Mouse (Mus musculus) heart, embryonic 13.5 days (tissue): ENCODE results near the gene Ell3. TPM values are rescaled to one million over a fixed set of nuclear protein-coding genes. Genes with fewer than 3 reads are reported as not detected.
A peak's percentile ranks its signal among the peaks of the same experiment; 100 is the strongest.
"Not testable (repeated sequence)": the region's sequence is repeated elsewhere in the genome, so short reads cannot be mapped to it uniquely, and the experiment has no call there.

Experiments
- ATAC-seq: fragments of 200-750 bp; cut with Nextera tagmentation; 2 replicates; pipeline ENCODE4 v1.8.0; 2017; ENCODE audit warnings: moderate TSS enrichment; ENCODE audit not compliant: insufficient number of reproducible peaks, low FRiP score, low TSS enrichment; ENCODE audit errors: extremely low read depth
- H3K27ac ChIP-seq: fragments of 300-500 bp; sonication (generic); replicated peaks from 2 replicates; pipeline ENCODE4 v1.5.1; 2015; ENCODE audit warnings: moderate library complexity, mild to moderate bottlenecking, inconsistent platforms
- H3K27me3 ChIP-seq: fragments of 300-500 bp; sonication (generic); replicated peaks from 2 replicates; pipeline ENCODE4 v1.6.1; 2015; ENCODE audit warnings: mild to moderate bottlenecking, inconsistent platforms
- H3K36me3 ChIP-seq: fragments of 300-500 bp; sonication (generic); 2 replicates; pipeline ENCODE4 v1.6.1; 2015; ENCODE audit warnings: mild to moderate bottlenecking, inconsistent platforms
- H3K4me1 ChIP-seq: fragments of 300-500 bp; sonication (generic); 2 replicates; pipeline ENCODE4 v1.6.1; 2015; ENCODE audit warnings: inconsistent platforms
- H3K4me2 ChIP-seq: fragments of 300-500 bp; sonication (generic); 2 replicates; pipeline ENCODE4 v1.6.1; 2015; ENCODE audit warnings: inconsistent platforms, mild to moderate bottlenecking, moderate library complexity
- H3K4me3 ChIP-seq: fragments of 300-500 bp; sonication (generic); 2 replicates; pipeline ENCODE4 v1.5.1; 2015; ENCODE audit warnings: moderate library complexity, mild to moderate bottlenecking, inconsistent platforms
- H3K9ac ChIP-seq: fragments of 300-500 bp; sonication (generic); 2 replicates; pipeline ENCODE4 v1.6.1; 2015; ENCODE audit warnings: inconsistent platforms, mild to moderate bottlenecking, moderate library complexity
- H3K9me3 ChIP-seq: fragments of 300-500 bp; sonication (generic); 2 replicates; pipeline ENCODE4 v1.6.1; 2016; ENCODE audit warnings: inconsistent platforms
- WGBS: fragments of 180-500 bp; shearing (Covaris S2); methylation state at CpG from one replicate; pipeline ENCODE4 v1.1.7; 2015; ENCODE audit warnings: mixed read lengths; 5-methylcytosine and 5-hydroxymethylcytosine counted together
- polyA plus RNA-seq: library from polyadenylated mRNA; unstranded; fragments of >200 nt; fragmentation: Nextera tagmentation; extraction: Ambion mirVana; gene quantifications from 2 replicates; pipeline ENCODE4 v1.2.1, GENCODE M21; 2015

Ell3 gene
- 1.4 and 1.6 TPM in 2 replicates for polyA plus RNA-seq

- no peak for ATAC-seq
- H3K4me3 ChIP-seq: peak within 1 kb of the TSS; percentile 63
- peaks cover 25% of the 10 kb centered on the region for H3K4me1 ChIP-seq
- peak within 1 kb of the TSS; percentile 99 for H3K4me2 ChIP-seq
- WGBS: 78% methylated on average over 1 of the region's 1 CpGs
- peaks cover 6% of the 10 kb centered on the region for H3K36me3 ChIP-seq
- H3K9me3 ChIP-seq: no peaks in the 10 kb centered on the region
- no peak within 1 kb of the TSS for H3K27ac ChIP-seq
- peak within 1 kb of the TSS; percentile 77; the same call in 1 of the 2 replicates for H3K9ac ChIP-seq
- peaks cover 16% of the 10 kb centered on the region for H3K27me3 ChIP-seq
Measured at GRCm38 (mm10) chr2:121444178-121444577, at the start of gene Ell3. Gene Ell3 (minus strand): TSS chr2:121444278.

GRCm38 (mm10) chr2:121484403-121484802 lies 40.3 kb upstream of the Ell3 start:
- 67% methylated on average over 2 of the region's 2 CpGs for whole genome bisulfite sequencing
- ATAC-seq, H3K9ac ChIP-seq, H3K27ac ChIP-seq, H3K4me2 ChIP-seq, H3K9me3 ChIP-seq, H3K27me3 ChIP-seq, H3K36me3 ChIP-seq, H3K4me3 ChIP-seq, H3K4me1 ChIP-seq: not testable (repeated sequence)

GRCm38 (mm10) chr2:121483576-121483975 lies 39.5 kb upstream of the Ell3 start:
- Histone ChIP-seq H3K27me3 (0 out of 2 replicates have a peak, but pooled peaks cover 7% of the 10 kb centered on the region), H3K27ac (no peak overlapping the region), H3K4me1 (no peaks in the 10 kb centered on the region), H3K36me3 (no peaks in the 10 kb centered on the region), H3K9ac (no peak overlapping the region), H3K4me3 (no peak overlapping the region), H3K9me3 (no peaks in the 10 kb centered on the region), H3K4me2 (no peak overlapping the region)
- 69% methylated on average over 8 of the region's 8 CpGs for WGBS
- ATAC-seq: no peak

GRCm38 (mm10) chr2:121480916-121481315 lies 36.8 kb upstream of the Ell3 start:
- H3K36me3 ChIP-seq, H3K4me1 ChIP-seq: not testable (repeated sequence)

DNA sequence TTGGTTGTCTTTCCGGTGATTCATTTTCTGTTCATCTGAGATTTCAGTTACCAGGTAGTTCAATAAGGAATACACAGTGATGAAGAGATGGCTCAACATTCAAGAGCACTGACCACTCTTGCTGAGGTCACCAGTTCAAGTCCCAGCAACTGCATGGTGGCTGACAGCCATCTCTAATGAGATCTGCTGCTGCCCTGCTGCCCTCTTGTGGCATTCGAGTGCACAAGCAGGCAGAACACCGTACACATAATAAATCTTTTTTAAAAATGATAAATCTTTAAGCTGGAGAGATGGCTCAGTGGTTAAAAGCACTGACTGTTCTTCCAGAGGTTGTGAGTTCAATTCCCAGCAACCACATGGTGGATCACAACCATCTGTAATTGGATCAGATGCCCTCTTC lies 36.4 kb upstream of the Ell3 start:
- Histone ChIP-seq H3K27me3 (0 out of 2 replicates have a peak, but pooled peaks cover 7% of the 10 kb centered on the region), H3K4me2 (no peak overlapping the region), H3K4me1 (no peaks in the 10 kb centered on the region), H3K27ac (no peak overlapping the region), H3K9ac (no peak overlapping the region), H3K9me3 (no peaks in the 10 kb centered on the region), H3K4me3 (no peak overlapping the region), H3K36me3 (no peaks in the 10 kb centered on the region)
- 55% methylated on average over 3 of the region's 3 CpGs for WGBS
- ATAC-seq: no peak

More at GRCm38 (mm10) chr2:121480916-121481315, 36.8 kb upstream of the Ell3 start:
- WGBS: 73% methylated on average over 13 of the region's 13 CpGs
- not testable (repeated sequence) for H3K27ac ChIP-seq, H3K4me3 ChIP-seq, H3K4me2 ChIP-seq, H3K9me3 ChIP-seq, H3K9ac ChIP-seq, ATAC-seq, H3K27me3 ChIP-seq

GRCm38 (mm10) chr2:121477491-121478266 lies 33.6 kb upstream of the Ell3 start:
- Histone ChIP-seq H3K4me2 (no peak overlapping the region), H3K27me3 (no peaks in the 10 kb centered on the region), H3K27ac (no peak overlapping the region), H3K36me3 (no peaks in the 10 kb centered on the region), H3K4me1 (peaks cover 8% of the 10 kb centered on the region), H3K9me3 (no peaks in the 10 kb centered on the region), H3K4me3 (no peak overlapping the region), H3K9ac (no peak overlapping the region)
- 81% methylated on average over 3 of the region's 3 CpGs for WGBS
- no peak for ATAC-seq

GRCm38 (mm10) chr2:121475306-121475705 lies 31.2 kb upstream of the Ell3 start:
- not testable (repeated sequence) for H3K4me2 ChIP-seq, H3K9ac ChIP-seq, H3K4me3 ChIP-seq, ATAC-seq, H3K4me1 ChIP-seq, H3K36me3 ChIP-seq, H3K27ac ChIP-seq, H3K9me3 ChIP-seq, H3K27me3 ChIP-seq
- WGBS: 94% methylated on average over 2 of the region's 2 CpGs

DNA sequence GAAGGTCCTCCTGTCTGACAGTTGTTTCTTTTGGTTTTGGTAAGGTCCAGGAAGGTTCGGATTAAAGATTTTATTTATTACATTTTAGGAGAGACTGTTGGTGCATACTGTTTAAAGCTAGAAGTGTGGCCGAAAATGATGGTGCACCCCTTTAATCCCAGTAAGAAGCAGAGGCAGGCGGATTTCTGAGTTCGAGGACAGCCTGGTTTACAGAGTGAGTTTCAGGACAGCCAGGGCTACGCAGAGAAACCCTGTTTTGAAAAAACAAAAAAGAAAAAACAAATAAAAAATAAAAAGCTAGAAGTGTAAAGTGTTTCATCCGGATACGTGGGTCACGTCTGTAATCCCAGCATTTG lies 30.1 kb upstream of the Ell3 start:
- Histone ChIP-seq H3K27me3 (no peaks in the 10 kb centered on the region), H3K9me3 (no peaks in the 10 kb centered on the region), H3K4me3 (peak overlapping the region; percentile 72), H3K4me2 (peak overlapping the region; percentile 82), H3K27ac (peak overlapping the region; percentile 62), H3K36me3 (peaks cover 7% of the 10 kb centered on the region), H3K9ac (peak overlapping the region; percentile 86), H3K4me1 (peaks cover 8% of the 10 kb centered on the region)
- ATAC-seq: no peak
- 28% methylated on average over 8 of the region's 8 CpGs for WGBS

- WGBS: 3% methylated on average over 40 of the region's 41 CpGs
- H3K4me3 ChIP-seq: peak within 1 kb of the TSS; percentile 72
- H3K27ac ChIP-seq: peak within 1 kb of the TSS; percentile 62
- ATAC-seq: peak; percentile 82; the same call in 1 of the 2 replicates
- not testable (repeated sequence) for H3K27me3 ChIP-seq, H3K4me1 ChIP-seq, H3K36me3 ChIP-seq, H3K9me3 ChIP-seq
- H3K9ac ChIP-seq: peak within 1 kb of the TSS; percentile 86
- H3K4me2 ChIP-seq: peak within 1 kb of the TSS; percentile 82
Measured at GRCm38 (mm10) chr2:121473301-121474179, 29.5 kb upstream of the Ell3 start, which contains the start of gene Mfap1b. Gene Mfap1b (minus strand): TSS chr2:121474067.

DNA sequence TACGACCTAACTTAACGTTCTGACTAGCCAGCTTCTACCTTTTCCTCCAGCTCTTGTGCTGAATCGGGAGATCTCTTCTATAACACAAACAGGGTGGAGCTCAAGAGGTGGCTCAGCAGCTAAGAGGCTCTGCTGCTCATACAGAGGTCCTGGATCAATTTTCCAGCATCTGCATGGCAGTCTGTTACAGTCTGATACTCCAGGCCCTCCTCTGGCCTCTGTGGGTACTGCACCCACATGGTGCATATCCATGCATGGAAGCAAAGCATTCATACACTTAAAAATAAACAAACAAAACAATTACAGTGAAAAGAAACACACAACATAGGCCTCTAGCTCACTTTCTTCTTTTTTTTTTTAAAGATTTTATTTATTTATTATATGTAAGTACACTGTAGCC lies 28.7 kb upstream of the Ell3 start:
- not testable (repeated sequence) for H3K9me3 ChIP-seq, H3K4me1 ChIP-seq, H3K27ac ChIP-seq, H3K27me3 ChIP-seq, H3K9ac ChIP-seq, ATAC-seq
- H3K4me3 ChIP-seq: peak overlapping the region; percentile 72
- 90% methylated on average over 3 of the region's 3 CpGs for WGBS
- peaks cover 11% of the 10 kb centered on the region for H3K36me3 ChIP-seq
- H3K4me2 ChIP-seq: peak overlapping the region; percentile 82; the same call in 1 of the 2 replicates

GRCm38 (mm10) chr2:121468982-121469381 lies 24.9 kb upstream of the Ell3 start:
- H3K36me3 ChIP-seq: peaks cover 11% of the 10 kb centered on the region
- H3K27me3 ChIP-seq, H3K27ac ChIP-seq, ATAC-seq, H3K4me1 ChIP-seq, H3K9ac ChIP-seq, H3K9me3 ChIP-seq, H3K4me3 ChIP-seq, H3K4me2 ChIP-seq: not testable (repeated sequence)
- WGBS: 87% methylated on average over 2 of the region's 6 CpGs
